Mouse (Mus musculus): ENCODE data around the gene Thoc6.

The Thoc6 gene

DNA sequence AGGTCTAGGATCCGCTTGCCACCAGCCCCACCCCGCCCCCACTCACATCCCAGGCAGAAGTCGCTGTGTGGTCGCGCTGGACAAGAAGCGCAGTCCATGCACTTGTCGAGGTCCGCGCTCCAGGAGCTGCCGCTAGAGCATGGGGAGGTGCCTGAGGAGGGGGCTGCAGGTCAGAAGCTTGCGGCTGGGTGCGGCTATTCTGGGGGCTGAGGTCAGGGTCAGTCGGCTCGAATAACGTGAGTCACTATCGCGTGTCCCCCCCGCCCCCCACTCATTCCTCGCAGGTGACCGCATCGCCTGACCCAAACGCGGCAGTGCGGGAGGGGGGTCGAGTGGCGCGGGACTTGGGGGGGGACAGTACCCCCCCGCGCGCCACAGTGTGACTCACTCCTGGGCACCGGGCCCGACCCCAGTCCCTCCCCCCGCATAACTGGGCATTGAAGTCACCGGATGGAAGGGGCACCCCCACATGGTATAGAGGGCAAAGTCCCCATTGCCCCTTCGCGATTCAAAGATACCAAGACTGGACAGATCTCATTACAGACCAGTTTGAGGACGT is 2.9 kb upstream of the Thoc6 start:
- no peak for DNase-seq

GRCm38 (mm10) chr17:23675564-23676281 is 2.0 kb upstream of the Thoc6 start:
- DNase-seq: no peak

DNA sequence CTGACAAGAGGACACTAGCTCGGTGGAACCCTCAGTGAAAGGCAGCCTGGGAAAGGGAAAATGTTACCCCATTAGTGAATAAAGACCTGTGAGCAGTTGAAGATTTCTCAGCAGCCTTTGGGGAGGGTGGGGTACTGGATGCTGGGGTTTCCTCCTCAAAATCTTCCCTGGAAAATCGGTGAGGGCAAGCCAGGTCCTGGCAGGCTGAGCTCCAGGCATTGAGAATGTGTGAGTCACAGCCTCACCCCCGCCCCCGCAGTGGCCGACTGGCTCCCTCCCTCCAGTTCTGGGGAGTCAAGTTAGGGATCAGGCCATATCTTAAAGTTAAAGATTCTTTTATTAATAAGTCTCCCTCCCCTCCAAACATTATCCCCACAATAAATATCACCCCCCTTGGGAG is 1.4 kb upstream of the Thoc6 start:
- no peak for DNase-seq

DNA sequence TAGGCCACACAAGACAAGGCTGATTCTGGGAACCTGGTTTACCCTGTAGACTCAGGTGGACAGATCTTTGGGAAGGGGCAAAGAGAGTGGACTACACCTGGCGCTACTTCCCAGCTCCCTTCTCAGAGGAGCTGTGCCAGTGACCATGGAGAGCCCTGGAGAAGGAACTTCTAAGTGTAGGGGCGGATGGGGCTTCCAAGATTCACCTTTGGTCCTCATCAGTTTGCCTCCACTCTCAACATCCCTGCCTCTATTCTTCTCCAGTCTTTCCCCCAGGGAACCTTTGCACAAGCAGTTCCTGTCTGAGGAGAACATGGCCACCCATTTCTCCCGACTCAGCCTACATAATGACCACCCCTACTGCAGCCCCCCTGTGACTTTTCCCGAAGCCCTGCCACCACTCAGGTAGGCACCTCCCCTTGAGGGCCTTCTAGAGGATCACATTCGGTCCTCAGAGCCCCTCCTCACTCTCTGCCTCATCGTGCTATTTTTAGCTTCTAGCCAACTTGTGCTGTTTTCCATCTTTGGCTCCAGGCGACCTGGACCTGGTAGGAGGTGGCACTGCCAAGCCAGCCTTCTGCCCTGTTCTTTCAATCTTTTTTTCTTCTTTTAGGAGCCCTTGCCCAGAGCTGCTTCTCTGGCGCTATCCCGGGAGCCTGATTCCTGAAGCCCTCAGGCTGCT is 730 bp upstream of the Thoc6 start:
- no peak for DNase-seq

- no peak for DNase-seq
Measured at GRCm38 (mm10) chr17:23672761-23673160, 921 bp downstream of the Thoc6 start.

DNA sequence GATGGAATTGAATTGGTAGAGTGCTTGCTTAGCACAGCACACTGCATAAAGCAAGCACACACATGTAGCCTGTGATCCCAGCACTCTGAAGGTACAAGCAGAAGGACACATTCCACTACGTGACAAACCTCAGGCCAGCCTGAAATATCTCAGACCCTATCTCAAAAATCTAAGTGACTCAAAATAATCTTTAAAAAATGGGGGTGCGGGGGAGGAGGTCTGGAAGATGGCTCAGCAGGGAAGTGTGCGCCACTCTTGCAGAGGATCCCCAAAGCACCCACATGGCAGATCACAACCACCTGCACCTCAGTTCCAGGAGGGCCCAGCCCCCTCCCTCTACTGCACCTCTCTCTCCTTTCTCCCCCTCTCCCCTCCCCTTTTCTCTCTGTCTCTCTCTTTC is 2.2 kb downstream of the Thoc6 start:
- no peak for DNase-seq

- DNase-seq: no peak
Measured at GRCm38 (mm10) chr17:23670516-23671074, 3.1 kb downstream of the Thoc6 start.

GRCm38 (mm10) chr17:23665511-23665910 is 8.2 kb downstream of the Thoc6 start:
- DNase-seq: no peak

DNA sequence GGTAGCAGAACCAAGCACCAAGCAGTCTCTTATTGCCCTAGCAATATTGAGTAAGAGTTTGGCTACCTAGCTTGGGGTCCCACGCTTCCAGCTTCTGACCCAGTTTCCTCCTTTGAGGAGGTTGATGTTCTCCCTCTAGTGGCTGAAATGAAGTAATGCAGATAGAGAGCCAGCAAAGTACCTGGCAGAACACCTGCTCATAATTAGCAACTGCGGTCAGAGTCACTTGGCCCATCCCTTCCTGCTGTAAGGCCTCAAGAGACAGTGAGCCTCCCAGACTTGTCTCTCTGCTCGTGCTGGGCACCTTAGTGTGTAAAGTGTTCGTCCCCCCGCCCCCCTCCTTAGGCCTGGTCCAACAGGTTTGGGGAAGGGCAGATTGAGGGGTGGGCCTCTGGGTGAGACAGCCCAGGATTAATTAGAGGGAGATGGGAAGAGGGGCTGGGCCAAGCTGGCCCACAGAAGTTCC is 9.1 kb downstream of the Thoc6 start:
- DNase-seq: no peak

GRCm38 (mm10) chr17:23661526-23661925 is 12.2 kb downstream of the Thoc6 start:
- no peak for DNase-seq

- DNase-seq: no peak
Measured at GRCm38 (mm10) chr17:23660876-23661200, 12.8 kb downstream of the Thoc6 start.

GRCm38 (mm10) chr17:23660117-23660875 is 13.4 kb downstream of the Thoc6 start, which contains the start of gene Bicdl2:
TSS of gene Bicdl2 (plus strand) at chr17:23660506.
- no peak for DNase-seq

DNA sequence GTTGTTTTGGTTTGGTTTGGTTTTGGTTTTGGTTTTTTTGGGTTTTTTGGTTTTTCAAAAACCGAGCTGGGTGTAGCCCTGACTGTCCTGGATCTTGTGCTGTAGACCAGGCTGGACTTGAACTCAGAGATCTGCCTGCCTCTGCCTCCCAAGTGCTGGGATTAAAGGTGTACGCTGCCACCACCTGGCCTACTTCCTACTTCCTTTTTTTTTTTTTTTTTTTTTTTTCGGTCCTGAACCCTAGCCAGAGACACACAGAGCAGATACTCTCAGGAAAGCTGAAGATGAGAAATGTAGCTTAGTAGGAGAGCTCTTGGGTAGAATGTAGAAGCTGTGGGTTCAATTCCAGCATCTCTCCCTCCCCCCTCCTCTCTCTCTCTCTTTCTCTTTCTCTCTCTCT is 15.2 kb downstream of the Thoc6 start:
- no peak for DNase-seq

DNA sequence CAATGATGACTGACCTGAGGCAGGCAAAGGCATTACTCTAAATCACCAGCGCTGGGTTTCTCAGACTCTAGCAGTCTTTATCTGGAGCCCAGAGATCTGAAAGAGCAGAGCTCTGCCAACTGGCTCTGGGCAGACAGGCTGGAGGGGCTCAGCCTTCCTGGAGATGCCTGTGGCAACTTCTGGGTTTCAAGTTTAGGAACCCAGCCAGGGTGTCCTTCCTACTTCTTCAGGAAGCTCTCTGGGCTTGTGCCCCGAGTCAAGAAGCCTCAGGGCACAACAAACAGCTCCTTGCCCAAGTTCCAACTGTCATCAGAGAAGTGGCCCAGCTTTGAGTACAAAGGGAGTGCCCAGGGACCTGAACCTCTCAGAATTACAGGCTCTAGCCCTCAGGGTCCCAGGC is 19.3 kb downstream of the Thoc6 start:
- DNase-seq: no peak

GRCm38 (mm10) chr17:23654001-23654400 is 19.7 kb downstream of the Thoc6 start:
- no peak for DNase-seq

DNA sequence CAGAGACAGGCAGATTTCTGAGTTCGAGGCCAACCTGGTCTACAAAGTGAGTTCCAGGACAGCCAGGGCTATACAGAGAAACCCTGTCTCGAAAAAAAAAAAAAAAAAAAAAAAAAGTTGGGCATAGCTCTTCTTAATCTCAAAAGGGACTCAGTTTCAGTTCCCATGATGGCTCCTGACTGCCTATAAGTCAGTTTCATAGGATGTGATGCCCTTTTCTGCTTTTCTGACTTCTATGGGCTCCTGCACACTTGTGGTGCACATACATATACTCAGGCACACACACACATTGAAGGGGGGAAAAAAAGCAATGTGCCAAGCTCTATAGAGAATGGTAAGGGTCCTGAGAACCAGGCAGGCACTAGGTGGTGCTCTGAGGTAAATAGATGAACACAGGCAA is 20.4 kb downstream of the Thoc6 start:
- no peak for DNase-seq

DNA sequence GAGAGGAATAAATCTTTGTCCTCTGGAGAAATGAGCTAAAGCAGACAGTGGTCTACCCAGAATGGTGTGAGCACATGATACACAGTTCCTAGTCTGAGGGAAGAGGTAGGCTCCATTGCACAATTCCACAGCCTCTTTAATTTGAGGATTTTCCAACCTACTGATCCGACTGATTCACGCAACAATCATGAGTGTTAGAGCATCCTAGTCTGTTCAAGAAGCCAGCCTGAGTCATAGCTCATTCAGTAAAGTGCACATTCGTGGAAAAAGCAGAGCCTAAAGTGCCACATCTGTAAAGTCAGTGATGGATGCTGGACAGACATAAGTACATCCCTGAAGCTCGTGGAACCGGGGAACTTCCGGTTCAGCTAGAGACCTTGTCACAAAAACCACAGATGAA is 22.3 kb downstream of the Thoc6 start:
- no peak for DNase-seq

GRCm38 (mm10) chr17:23645894-23646293 is 27.8 kb downstream of the Thoc6 start:
- no peak for DNase-seq

DNA sequence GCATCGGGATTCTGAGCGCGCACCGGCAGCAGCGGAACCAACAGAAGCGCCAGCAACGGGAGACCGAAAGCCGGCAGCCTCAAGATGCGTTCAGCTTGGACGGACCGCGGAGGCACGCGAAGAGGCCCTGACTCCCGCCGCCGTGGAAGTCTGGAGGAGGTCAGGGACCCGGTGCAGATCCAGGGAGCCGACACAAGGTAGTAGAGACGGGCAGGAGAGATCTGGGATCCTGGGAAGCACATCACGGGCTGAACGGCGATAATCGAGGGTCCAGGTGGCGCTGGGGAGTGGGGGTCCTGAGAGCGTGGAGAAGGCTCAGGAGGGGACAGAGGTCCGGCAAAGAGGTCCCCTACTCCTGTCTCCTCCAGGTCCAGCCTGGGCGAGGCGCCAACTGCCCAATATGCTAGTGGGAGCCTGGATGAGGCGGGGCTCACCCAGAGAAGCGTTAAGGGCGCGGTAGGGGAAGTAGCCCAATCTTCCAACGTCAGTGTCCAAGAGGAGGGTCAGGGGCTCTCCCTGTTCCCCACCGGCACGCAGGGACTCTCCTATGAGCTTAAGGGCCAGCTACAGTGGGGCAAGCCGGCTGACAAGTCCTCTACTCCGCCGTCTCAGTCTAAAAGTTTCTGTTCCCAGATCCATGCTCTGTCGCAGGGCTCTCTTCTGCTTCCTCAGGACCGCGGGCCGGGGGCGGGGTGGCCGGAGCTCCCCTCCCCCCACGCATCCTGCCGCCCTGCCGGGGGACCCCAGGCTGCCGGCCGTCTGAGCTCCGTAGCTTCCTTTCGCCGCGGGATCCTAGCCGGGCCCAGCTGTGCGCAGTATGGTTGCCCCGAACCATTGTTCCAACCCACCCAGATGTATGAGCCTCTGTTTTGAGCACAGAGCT is 28.8 kb downstream of the Thoc6 start, which contains the start of gene Mmp25:
Gene Mmp25 (minus strand): TSS at position 665 of the 883 bp plus-strand sequence.
- DNase-seq: no peak

DNA sequence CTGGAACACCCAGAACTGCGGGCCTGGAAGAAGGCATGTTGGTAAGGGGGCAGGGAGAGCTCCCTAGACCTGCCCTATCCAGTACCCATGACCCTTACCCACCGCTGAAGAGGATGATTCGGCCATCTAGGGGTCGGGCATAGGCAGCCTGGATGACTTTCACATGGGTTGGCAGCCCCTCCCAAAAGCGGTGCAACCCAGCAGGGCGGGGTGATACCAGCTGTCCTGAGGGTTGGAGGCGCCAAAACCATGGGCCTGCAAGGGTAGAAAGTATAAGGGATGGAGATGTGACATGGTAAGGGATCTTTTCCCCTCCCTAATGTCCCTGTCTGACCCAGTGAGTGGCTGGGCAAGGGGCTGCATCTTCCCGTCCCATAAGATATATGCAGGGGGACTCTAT is 42.4 kb downstream of the Thoc6 start:
- no peak for DNase-seq

DNA sequence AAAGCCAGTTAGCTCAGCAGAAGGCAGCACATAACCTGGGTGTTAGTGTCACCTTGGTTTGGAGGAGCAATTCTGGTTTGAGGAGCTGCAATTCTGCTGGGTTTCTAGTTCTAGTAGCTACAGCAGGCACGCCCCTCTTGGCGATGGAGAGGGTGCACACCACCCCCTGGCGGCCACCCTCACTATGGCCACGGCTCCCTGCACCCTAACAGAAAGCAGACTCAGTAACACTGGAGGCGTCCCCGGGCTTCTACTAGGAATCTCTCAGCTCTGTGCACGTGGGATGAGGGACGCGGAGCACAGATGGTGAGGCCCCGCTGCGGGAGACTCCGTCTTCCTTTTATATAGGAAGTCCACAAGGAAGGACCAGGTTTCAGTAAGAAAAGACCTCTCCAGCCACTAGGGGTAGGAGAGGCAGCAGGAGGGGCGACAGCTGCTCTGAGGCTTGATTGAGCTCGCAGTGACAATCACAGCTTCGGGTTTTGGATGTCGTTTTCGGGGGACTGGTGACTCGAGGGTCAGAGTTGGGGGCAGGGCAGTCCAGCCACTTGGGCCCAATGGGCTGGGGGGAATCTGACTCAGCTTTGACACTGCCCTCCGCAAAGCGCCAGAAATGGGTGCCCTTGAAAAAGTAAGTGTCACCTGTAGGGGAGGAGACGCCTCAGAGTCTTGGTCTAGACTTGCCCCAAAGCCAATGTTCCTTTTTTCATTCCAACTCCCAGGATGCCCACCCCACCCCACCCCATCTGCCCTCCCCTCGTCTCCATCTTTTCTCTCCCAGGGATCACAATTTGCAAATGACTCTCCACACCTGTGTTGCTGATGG is 43.3 kb downstream of the Thoc6 start:
- peak; percentile 78 for DNase-seq

Data from layer of hippocampus, adult 9-11 months (tissue).